Mouse (Mus musculus) intestine, embryonic 15.5 days (tissue): Measurements from ENCODE around the gene Chd2. TPM values are rescaled to one million over a fixed set of nuclear protein-coding genes. Genes with fewer than 3 reads are reported as not detected.

Experiments used
- ATAC-seq: fragments of 200-750 bp; cut with Nextera tagmentation; 2 replicates; pipeline ENCODE4 v1.8.0; 2017; ENCODE audit warnings: moderate TSS enrichment, moderate library complexity
- H3K27ac ChIP-seq: fragments of 300-500 bp; sonication (generic); 2 replicates; pipeline ENCODE4 v1.5.1; 2015; ENCODE audit warnings: mild to moderate bottlenecking, inconsistent platforms
- H3K27me3 ChIP-seq: fragments of 300-500 bp; sonication (generic); replicated peaks from 2 replicates; pipeline ENCODE4 v1.6.1; 2015; ENCODE audit warnings: inconsistent platforms
- H3K36me3 ChIP-seq: fragments of 300-500 bp; sonication (generic); 2 replicates; pipeline ENCODE4 v1.6.1; 2015; ENCODE audit warnings: inconsistent platforms
- H3K4me1 ChIP-seq: fragments of 300-500 bp; sonication (generic); replicated peaks from 2 replicates; pipeline ENCODE4 v1.6.1; 2015; ENCODE audit warnings: inconsistent platforms
- H3K4me2 ChIP-seq: fragments of 300-500 bp; sonication (generic); replicated peaks from 2 replicates; pipeline ENCODE4 v1.6.1; 2015; ENCODE audit warnings: mild to moderate bottlenecking, inconsistent platforms
- H3K4me3 ChIP-seq: fragments of 300-500 bp; sonication (generic); replicated peaks from 2 replicates; pipeline ENCODE4 v1.5.1; 2015; ENCODE audit warnings: inconsistent platforms
- H3K9ac ChIP-seq: fragments of 300-500 bp; sonication (generic); 2 replicates; pipeline ENCODE4 v1.6.1; 2015; ENCODE audit warnings: inconsistent platforms
- H3K9me3 ChIP-seq: fragments of 300-500 bp; sonication (generic); 2 replicates; pipeline ENCODE4 v1.6.1; 2016; ENCODE audit warnings: inconsistent platforms
- WGBS: fragments of 180-500 bp; shearing (Covaris S2); methylation state at CpG from one replicate; pipeline ENCODE4 v1.1.7; 2015; 5-methylcytosine and 5-hydroxymethylcytosine counted together
- polyA plus RNA-seq: library from polyadenylated mRNA; unstranded; fragments of >200 nt; fragmentation: Nextera tagmentation; extraction: Ambion mirVana; gene quantifications from 2 replicates; pipeline ENCODE4 v1.2.1, GENCODE M21; 2015

Chd2 gene
- polyA plus RNA-seq, 1 experiment from 2014 or later = 46.0 TPM

DNA sequence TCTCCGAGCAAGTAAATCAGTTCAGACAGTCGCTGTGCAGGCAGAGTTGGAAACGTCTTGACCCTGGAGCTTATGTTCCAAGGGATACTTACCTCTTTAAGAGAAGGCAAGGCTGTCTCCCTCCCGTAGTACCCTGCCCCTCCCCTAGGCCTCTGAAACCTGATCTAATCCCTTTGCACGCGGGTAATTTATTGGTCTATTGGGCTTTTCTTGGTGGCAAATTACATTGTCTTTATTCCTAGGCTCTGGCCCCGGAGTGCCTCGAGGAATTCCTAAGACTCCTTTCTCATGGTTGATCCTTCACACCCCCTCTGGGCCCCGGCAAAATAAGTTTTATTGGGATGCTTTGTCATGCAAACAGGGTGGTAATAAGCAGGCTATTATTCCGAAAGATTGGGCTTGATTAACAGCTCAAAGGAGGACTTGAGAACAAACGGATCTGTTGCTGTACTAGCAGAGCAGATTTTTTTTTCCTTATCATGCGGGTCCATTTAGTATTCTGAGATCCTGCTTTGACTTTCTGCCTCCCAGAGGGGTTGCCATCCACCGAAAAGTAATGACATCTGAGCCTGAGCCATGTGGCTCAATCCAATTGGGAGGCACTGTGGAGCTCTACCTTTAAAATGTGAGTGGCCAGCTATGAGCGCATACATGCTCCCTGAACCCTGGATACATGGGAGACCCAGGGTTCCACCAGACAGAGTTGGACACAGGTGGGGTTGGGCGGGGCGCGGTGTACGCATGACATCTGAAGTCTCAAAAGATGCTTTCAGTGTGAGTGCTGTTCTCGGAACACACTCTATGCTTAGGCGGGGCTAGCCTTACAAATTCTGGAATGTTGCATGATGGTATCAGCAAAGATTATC, 141.3 kb downstream of the Chd2 start:
- peaks cover 38% of the 10 kb centered on the region for H3K4me1 ChIP-seq
- H3K4me2 ChIP-seq = peak overlapping the region; percentile 74
- peak; percentile 58 for ATAC-seq
- H3K36me3 ChIP-seq = no peaks in the 10 kb centered on the region
- no peak overlapping the region for H3K27ac ChIP-seq
- no peaks in the 10 kb centered on the region for H3K27me3 ChIP-seq
- H3K9ac ChIP-seq = no peak overlapping the region
- 31% methylated on average over 20 of the region's 20 CpGs for WGBS
- H3K9me3 ChIP-seq = no peaks in the 10 kb centered on the region
- H3K4me3 ChIP-seq = peak overlapping the region; percentile 27; the same call in 1 of the 2 replicates

DNA sequence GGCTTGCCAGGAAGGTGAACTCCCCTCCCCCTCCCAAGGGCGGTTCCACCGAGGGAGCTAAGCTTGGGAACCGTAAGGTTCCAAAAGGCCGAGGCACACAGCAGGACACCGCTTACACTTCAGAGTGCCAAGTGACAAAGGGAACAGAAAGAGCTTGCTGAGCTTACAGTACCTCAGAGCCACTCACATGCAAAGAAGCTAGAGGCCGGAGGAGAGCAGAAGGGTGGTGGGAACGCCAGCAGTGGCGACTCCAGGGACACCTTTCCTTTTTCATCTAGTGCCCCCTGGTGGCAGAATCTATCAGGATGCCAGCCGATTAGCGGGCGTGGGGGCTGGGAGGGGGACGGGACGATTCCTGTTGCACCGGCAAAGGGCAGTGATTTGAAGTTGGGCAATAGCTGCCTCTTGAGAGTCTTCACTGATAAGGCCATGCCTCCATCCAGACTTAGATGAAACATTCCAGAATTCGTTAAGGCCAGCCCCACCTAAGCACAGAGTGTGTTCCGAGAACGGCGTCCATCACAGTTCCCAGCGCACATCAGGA, 142.1 kb downstream of the Chd2 start:
- Histone ChIP-seq H3K27ac (no peak overlapping the region), H3K36me3 (no peaks in the 10 kb centered on the region), H3K9me3 (no peaks in the 10 kb centered on the region), H3K9ac (peak overlapping the region; percentile 24; the same call in 1 of the 2 replicates), H3K4me3 (peak overlapping the region; percentile 27), H3K27me3 (no peaks in the 10 kb centered on the region), H3K4me2 (peak overlapping the region; percentile 74), H3K4me1 (peaks cover 38% of the 10 kb centered on the region)
- 5% methylated on average over 19 of the region's 19 CpGs for WGBS
- ATAC-seq = peak; percentile 73

DNA sequence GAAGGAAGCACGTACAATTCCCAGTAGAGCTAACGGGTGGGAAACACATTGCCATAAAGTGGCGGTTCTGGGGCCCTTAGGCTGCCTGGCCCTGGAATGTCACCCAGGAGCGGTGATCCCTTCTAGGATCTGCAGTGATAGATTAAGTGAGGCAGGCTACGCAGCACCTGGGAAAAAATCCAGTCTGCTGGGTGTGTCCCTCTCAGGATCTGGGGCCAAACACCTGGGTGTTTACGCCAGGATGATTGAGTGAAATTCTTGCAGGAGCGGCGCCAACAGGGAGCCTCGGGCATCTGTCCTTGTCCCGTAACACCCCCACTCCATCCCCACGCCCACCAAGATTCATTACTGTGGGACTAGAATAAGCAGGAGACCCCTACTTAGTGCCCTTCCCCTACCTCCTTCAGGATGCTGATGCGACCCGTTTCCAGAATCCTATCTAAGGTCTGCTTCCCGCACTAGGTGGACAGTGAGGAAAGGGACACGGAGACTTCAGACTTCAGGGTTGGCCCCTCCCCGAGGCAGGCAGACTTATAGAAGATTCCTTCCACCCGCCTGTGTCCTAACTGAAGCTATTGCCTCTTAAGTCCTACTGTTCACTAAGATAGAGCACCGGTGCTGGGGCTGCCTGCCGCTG, 142.7 kb downstream of the Chd2 start:
- no peaks in the 10 kb centered on the region for H3K27me3 ChIP-seq
- peaks cover 39% of the 10 kb centered on the region for H3K4me1 ChIP-seq
- peak overlapping the region; percentile 74 for H3K4me2 ChIP-seq
- H3K4me3 ChIP-seq = peak overlapping the region; percentile 27
- no peak overlapping the region for H3K27ac ChIP-seq
- H3K9ac ChIP-seq = peak overlapping the region; percentile 24; the same call in 1 of the 2 replicates
- 24% methylated on average over 19 of the region's 19 CpGs for WGBS
- H3K9me3 ChIP-seq = no peaks in the 10 kb centered on the region
- H3K36me3 ChIP-seq = no peaks in the 10 kb centered on the region
- peak; percentile 22; the same call in 1 of the 2 replicates for ATAC-seq

DNA sequence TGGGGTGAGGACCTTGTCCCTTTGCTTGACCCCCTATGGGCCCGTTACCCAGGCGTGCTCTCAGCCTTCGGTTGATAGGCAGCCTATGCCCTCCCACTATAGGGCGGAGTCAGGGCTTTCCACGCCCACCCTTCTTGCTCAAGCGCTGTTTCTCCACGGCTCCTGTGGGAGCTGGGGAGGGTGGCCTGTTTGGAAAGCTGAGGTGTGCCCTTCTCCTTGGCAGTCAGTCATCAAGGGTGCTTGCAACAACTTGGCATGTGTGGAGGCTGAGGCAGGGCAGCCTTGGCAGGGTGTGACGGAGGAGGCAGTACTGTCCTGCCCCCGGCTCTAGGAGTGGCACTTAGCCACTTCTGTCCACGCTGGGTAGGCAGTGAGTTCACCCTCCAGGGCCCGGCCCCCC, 143.3 kb downstream of the Chd2 start:
- no peaks in the 10 kb centered on the region for H3K27me3 ChIP-seq
- peak; percentile 57 for ATAC-seq
- 23% methylated on average over 11 of the region's 11 CpGs for WGBS
- no peak overlapping the region for H3K9ac ChIP-seq
- H3K9me3 ChIP-seq = no peaks in the 10 kb centered on the region
- H3K4me1 ChIP-seq = peaks cover 42% of the 10 kb centered on the region
- H3K4me2 ChIP-seq = peak overlapping the region; percentile 74
- H3K36me3 ChIP-seq = no peaks in the 10 kb centered on the region
- no peak overlapping the region for H3K27ac ChIP-seq
- H3K4me3 ChIP-seq = peak overlapping the region; percentile 16; the same call in 1 of the 2 replicates

DNA sequence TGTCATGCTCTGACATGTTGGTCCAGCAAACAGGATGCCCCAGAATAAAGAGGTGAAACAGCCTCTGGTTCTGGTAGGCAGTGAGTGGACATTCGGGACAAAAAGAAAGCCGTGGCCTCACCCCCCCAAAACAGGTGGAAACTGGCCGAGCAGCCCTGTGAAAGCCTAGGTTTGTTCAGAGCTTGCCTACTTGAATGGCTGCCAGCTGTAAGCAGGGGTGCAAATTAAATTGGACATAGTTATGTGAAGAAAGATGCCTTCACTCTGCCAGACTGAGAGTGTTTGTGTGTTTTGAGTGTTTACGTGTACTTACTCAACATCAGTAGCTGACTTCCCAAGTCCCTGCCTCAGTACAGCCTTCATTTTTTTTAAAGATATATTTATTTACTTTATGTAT, 147.6 kb downstream of the Chd2 start:
- Histone ChIP-seq H3K4me3 (0 out of 2 replicates have a peak overlapping the region, but pooled peaks have one; percentile 3), H3K9me3 (no peaks in the 10 kb centered on the region), H3K4me2 (peak overlapping the region; percentile 89; the same call in 1 of the 2 replicates), H3K36me3 (no peaks in the 10 kb centered on the region), H3K27ac (no peak overlapping the region), H3K27me3 (no peaks in the 10 kb centered on the region), H3K4me1 (peaks cover 40% of the 10 kb centered on the region), H3K9ac (no peak overlapping the region)
- no peak for ATAC-seq
- 57% methylated on average over 4 of the region's 4 CpGs for WGBS

DNA sequence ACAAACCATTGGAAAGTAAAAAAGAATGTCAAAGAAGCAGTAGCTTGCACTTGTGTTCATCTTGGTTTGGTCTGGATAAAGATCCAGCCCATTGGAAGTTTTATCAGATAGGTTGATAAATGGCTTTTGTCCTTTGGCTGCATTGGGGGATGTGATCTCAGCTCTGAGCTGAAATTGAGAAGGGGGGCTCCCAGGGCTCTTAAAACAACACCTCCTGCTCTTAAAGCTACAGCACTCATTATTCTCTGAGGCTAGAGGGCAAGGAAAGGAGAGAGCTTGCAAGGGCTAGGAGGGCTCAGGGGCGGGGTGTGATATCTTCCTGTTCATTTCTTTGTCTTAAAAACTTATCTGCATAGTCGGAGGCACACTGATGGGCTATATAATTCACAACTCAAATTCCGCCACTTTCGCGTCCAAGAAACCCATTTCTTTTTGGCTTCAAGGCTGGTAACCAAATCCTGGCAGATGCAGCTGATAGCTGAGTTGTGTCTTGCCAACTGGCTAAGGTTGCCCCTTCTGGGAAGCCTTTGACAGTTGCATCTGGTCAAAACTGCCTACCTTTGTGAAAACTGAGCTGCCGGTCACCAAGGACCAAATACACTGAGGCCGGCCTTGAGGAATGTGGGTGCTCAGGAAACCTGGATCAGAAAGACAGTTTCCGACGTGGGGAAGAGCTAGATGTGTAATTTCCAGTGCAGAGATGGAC, 148.2 kb downstream of the Chd2 start:
- H3K4me3 ChIP-seq = 0 out of 2 replicates have a peak overlapping the region, but pooled peaks have one; percentile 3

DNA sequence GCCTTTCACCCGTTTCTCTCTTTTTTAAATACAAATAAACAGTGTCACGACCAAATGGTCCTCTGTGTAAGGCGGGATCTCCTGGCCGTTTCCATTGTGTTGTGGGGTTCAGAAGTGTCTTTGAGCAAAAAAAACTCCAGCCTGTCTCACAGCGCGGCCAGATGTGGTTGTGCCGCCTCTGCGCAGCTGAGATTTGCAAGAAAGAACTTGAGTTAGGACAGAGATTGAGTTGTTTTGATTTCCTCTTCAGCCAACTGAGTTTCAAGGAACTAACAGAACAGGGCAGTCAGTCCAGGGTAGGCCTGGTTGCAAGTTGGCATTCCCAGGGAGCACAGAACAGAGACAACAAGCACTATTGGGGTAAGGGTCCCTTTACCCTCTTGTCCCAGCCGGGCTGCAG, 149.3 kb downstream of the Chd2 start:
- Histone ChIP-seq H3K27me3 (no peaks in the 10 kb centered on the region), H3K4me3 (peak overlapping the region; percentile 65), H3K9ac (peak overlapping the region; percentile 71), H3K9me3 (no peaks in the 10 kb centered on the region), H3K27ac (peak overlapping the region; percentile 82), H3K36me3 (no peaks in the 10 kb centered on the region), H3K4me2 (peak overlapping the region; percentile 89), H3K4me1 (peaks cover 26% of the 10 kb centered on the region)
- ATAC-seq = no peak
- WGBS = 8% methylated on average over 9 of the region's 9 CpGs

More for the DNA sequence above, 148.2 kb downstream of the Chd2 start:
- H3K9me3 ChIP-seq = no peaks in the 10 kb centered on the region
- no peak overlapping the region for H3K27ac ChIP-seq
- no peak for ATAC-seq
- no peak overlapping the region for H3K9ac ChIP-seq
- peaks cover 35% of the 10 kb centered on the region for H3K4me1 ChIP-seq
- 58% methylated on average over 9 of the region's 9 CpGs for WGBS
- no peaks in the 10 kb centered on the region for H3K36me3 ChIP-seq
- no peaks in the 10 kb centered on the region for H3K27me3 ChIP-seq
- peak overlapping the region; percentile 89 for H3K4me2 ChIP-seq

DNA sequence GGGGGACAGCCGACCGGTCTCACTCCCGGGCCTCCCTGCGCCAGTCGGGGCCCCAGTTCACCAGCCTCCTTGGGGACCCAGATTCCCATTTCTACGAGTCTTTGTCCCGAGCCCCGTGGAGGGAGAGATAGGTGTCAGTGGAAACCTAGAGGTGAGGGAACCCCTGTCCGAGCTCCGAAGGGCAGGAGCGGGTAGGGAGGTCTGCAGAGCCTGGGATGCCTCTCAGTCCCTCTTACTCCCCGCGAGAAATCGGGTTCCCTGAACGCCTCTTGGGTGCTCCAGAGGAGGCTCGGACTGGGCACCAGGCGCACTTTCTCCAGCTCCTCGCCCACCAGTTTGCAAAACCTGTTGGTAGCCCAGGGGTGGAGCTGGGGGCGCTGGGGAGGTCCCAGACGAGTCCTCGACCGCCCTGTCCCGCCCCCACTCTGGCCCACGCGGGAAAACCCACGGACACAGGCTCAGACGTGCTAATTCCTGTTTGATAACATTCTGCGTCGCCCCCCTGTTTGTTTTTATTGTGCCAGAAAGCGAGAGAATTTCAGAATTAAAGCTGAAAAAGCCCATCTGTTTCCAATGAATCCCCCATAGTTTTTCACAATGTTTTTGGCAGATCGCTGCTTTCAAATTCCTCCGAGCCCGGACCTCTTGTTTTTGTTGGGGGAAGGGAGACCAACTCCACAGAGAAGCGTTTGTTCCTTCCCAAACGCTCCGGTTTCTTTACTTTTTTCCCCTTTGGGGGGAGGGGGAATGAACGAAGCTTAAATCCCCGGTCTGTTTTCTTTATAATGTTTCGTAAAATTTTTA, 149.9 kb downstream of the Chd2 start:
- Histone ChIP-seq H3K36me3 (no peaks in the 10 kb centered on the region), H3K27ac (peak overlapping the region; percentile 82), H3K27me3 (no peaks in the 10 kb centered on the region), H3K9ac (peak overlapping the region; percentile 71), H3K9me3 (no peaks in the 10 kb centered on the region), H3K4me1 (peaks cover 26% of the 10 kb centered on the region), H3K4me3 (peak overlapping the region; percentile 65), H3K4me2 (peak overlapping the region; percentile 89)
- under 1% methylated on average over 39 of the region's 39 CpGs for WGBS
- peak; percentile 54 for ATAC-seq

DNA sequence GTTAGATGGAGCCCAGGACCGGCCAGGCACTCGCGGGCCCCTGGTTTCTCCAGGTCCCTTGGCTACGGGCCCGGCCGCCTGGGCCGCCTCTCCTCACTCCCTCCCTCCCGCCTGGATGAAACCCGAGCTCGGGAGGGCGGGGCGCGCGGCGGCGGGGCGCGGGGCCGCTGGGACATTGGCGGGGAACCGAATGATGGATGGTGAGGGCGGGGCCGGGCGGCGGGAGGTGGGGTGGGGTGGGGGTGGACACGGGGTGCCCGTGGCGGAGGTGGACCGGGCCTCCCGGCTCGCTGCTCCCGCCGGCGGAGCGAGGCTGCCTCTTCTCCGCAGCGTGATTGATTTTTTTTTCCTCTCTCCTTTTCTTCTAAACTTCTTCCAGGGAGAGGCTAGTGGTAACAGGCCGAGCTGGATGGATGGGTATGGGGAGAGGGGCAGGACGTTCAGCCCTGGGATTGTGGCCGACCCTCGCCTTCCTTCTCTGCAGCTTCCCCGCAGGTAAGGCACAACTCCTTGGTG, 150.6 kb downstream of the Chd2 start:
- Histone ChIP-seq H3K27ac (peak overlapping the region; percentile 82), H3K9me3 (no peaks in the 10 kb centered on the region), H3K4me1 (peaks cover 23% of the 10 kb centered on the region), H3K9ac (peak overlapping the region; percentile 71), H3K36me3 (no peaks in the 10 kb centered on the region), H3K4me2 (peak overlapping the region; percentile 89), H3K4me3 (peak overlapping the region; percentile 65), H3K27me3 (no peaks in the 10 kb centered on the region)
- peak; percentile 93 for ATAC-seq
- under 1% methylated on average over 39 of the region's 42 CpGs for WGBS

DNA sequence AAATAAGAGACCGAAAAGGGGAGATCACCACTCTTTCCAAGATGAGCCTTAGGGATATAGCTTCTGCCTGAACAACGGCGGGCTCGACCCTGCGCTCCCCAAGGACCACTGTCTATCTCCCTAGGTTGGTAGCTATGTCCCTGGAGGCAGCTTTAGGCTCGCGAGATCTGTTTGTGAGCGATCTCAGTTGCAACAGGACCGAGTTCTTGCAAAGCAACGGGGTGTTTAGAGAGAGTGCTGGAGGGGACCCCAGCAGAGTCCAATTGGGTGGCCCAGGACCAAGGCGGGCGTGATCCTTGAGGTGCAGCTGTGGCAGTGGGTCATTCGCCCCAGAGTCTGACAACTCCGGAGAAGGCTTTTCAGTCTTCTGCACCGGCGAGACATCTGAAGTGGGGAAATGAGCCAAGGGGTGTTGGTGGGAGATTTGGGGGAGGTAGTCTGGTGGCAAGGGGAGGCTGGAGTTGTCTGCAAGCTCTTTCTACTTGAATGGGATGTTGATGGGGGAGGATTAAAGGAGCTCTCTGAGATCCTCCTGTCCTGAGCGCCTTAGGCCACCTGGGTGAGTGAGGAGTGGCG, 151.1 kb downstream of the Chd2 start:
- Histone ChIP-seq H3K4me1 (peaks cover 23% of the 10 kb centered on the region), H3K27ac (peak overlapping the region; percentile 71), H3K9me3 (no peaks in the 10 kb centered on the region), H3K4me3 (peak overlapping the region; percentile 65), H3K36me3 (no peaks in the 10 kb centered on the region), H3K27me3 (no peaks in the 10 kb centered on the region), H3K9ac (peak overlapping the region; percentile 24; the same call in 1 of the 2 replicates), H3K4me2 (peak overlapping the region; percentile 89)
- WGBS = 9% methylated on average over 18 of the region's 18 CpGs
- ATAC-seq = peak; percentile 46

DNA sequence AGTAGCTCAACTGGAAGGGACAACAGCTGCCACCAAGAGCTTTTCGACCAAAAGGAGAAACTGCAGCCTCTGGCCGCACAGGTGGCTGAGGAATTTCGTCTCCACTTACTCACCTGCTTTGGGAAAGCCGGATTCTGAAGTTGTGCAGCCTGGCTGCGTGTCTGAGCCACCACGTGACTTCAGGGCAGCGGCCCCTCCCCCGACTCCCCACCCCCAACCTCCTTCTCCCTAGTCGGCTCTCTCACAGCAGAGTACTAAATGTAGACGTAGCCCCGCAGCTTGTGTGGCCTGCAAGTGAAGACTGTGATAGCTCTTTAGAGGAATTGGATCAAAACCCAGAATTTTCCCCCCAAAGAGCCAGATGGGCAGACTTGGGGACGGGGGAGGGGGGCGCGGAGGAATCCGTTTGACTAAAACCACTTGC, 151.7 kb downstream of the Chd2 start:
- ATAC-seq = no peak
- Histone ChIP-seq H3K27me3 (no peaks in the 10 kb centered on the region), H3K9me3 (no peaks in the 10 kb centered on the region), H3K4me2 (peak overlapping the region; percentile 89), H3K36me3 (no peaks in the 10 kb centered on the region), H3K9ac (no peak overlapping the region), H3K4me1 (peaks cover 23% of the 10 kb centered on the region), H3K27ac (peak overlapping the region; percentile 71), H3K4me3 (peak overlapping the region; percentile 65)
- WGBS = 5% methylated on average over 15 of the region's 15 CpGs
